Comparison of ENCODE assay signal across 15 mouse cellular contexts in the genomic region with DNA sequence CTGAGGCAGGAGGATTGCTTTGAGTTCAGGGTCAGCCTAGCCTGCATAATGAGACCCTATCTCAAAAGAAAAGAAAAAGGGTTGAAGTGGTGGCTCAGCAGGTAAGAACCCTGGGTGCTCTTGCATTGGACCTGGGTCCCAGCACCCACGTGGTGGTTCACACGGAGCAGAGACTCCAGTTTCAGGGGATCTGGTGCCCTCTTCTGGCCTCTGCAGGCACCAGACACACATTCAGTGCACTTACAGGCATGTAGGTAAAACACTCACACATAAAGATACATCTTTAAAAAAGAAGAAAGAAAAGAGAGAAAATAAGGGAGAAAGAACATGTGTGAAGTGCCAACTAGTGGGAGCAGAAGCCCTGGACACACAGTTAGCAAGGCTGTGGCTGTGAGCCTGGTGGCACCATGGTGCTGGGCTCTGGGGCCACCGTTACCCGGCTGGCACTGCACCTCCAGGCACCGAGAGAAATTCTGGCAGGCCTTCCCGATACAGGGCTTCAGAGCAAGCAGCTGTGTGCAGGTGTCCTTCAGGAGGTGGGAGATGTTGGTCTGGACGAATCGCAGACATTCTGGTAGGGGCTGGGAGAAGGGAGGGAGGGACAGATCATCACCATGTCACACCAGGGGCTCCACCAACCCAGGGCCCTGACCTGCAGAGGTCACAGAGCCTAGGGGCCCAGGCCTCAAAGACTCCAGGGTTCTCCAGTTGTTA. TPM values are rescaled to one million over a fixed set of nuclear protein-coding genes. Genes with fewer than 3 reads are reported as not detected.
DNase-seq lines count a peak whose midpoint lies in the region; ATAC-seq and TF ChIP-seq lines count a peak whose summit lies in the region.
"Had no signal": no experiment of that assay in that cellular context is flagged by ENCODE, and none has a peak within 500 bp of the region (broad histone marks: within the 10 kb centered on the region; RNA-seq: fewer than 3 reads in every experiment).

No protein-coding gene starts in this region.

- H3K4me3 ChIP-seq in kidney, adult 2 months (ENCODE audit: insufficient read depth, low read depth, low read length) = no peak overlapping the region
- no peak overlapping the region for H3K4me3 ChIP-seq in kidney, embryonic 15.5 days (replicated peaks)
- no peak overlapping the region for H3K4me3 ChIP-seq in forebrain, embryonic 13.5 days
- H3K4me3 ChIP-seq: lung, embryonic 15.5 days; midbrain, embryonic 12.5 days; neural tube, embryonic 12.5 days had no signal

- peak; percentile 33 for DNase-seq in cerebellum, adult 11-12 months
- DNase-seq in cerebellum, postnatal 14 days = no peak
- DNase-seq in kidney, adult 2 months = no peak
- peak; percentile 23 for DNase-seq in thymus, postnatal 25 days
- DNase-seq in thymus, postnatal 10 days (ENCODE audit: low spot score in 2 of 2) = no peak
- DNase-seq in right cerebral cortex, adult 2 months (ENCODE audit: low spot score in 2 of 2) = no peak
- DNase-seq: adrenal gland, adult 8-10 months; kidney, adult 8-10 months; layer of hippocampus, adult 9-11 months had no signal

- 86% methylated on average over 8 of the region's 8 CpGs for WGBS in kidney, adult 2 months
- WGBS in kidney, embryonic 15.5 days = 81% methylated on average over 8 of the region's 8 CpGs
- WGBS in forebrain, embryonic 13.5 days = 77% methylated on average over 8 of the region's 8 CpGs

- peak; percentile 33; the same call in 1 of the 2 replicates for TF ChIP-seq CTCF in kidney, adult 2 months (conservative IDR thresholded peaks at IDR 0.05; ENCODE audit: insufficient read depth, insufficient read length, low read depth, low read length)

- no peak overlapping the region for H3K4me2 ChIP-seq in kidney, embryonic 15.5 days
- no peak overlapping the region for H3K4me2 ChIP-seq in forebrain, embryonic 13.5 days
- H3K4me2 ChIP-seq: midbrain, embryonic 12.5 days had no signal

- H3K27me3 ChIP-seq in kidney, adult 2 months (replicated peaks; ENCODE audit: control insufficient read depth, insufficient read depth, low read length) = no peaks in the 10 kb centered on the region
- H3K27me3 ChIP-seq in kidney, embryonic 15.5 days = 0 out of 2 replicates have a peak, but pooled peaks cover 4% of the 10 kb centered on the region
- H3K27me3 ChIP-seq in forebrain, embryonic 13.5 days = peaks cover 23% of the 10 kb centered on the region
- H3K27me3 ChIP-seq: lung, embryonic 15.5 days; Patski had no signal

- no peaks in the 10 kb centered on the region for H3K9me3 ChIP-seq in kidney, embryonic 15.5 days (replicated peaks)
- H3K9me3 ChIP-seq in forebrain, embryonic 13.5 days (replicated peaks) = no peaks in the 10 kb centered on the region
- H3K9me3 ChIP-seq: lung, embryonic 15.5 days; neural tube, embryonic 12.5 days had no signal

- no peak for TF ChIP-seq POLR2A in kidney, adult 2 months (IDR thresholded peaks at IDR 0.05; ENCODE audit: low read depth, low read length)

- peaks cover 5% of the 10 kb centered on the region; the same call in 1 of the 2 replicates for H3K4me1 ChIP-seq in kidney, adult 2 months (ENCODE audit: control insufficient read depth, insufficient read depth, low read length)
- H3K4me1 ChIP-seq in kidney, embryonic 15.5 days = peaks cover 25% of the 10 kb centered on the region
- H3K4me1 ChIP-seq in forebrain, embryonic 13.5 days = peaks cover 14% of the 10 kb centered on the region

- ATAC-seq in kidney, embryonic 15.5 days (replicated peaks; ENCODE audit: low FRiP score) = no peak
- ATAC-seq in forebrain, embryonic 13.5 days = no peak
- ATAC-seq: Patski had no signal

- no peaks in the 10 kb centered on the region for H3K36me3 ChIP-seq in kidney, adult 2 months (ENCODE audit: control insufficient read depth, insufficient read depth, low read length)
- H3K36me3 ChIP-seq in kidney, embryonic 15.5 days = no peaks in the 10 kb centered on the region
- no peaks in the 10 kb centered on the region for H3K36me3 ChIP-seq in forebrain, embryonic 13.5 days (ENCODE audit: poor library complexity, severe bottlenecking)
- H3K36me3 ChIP-seq: lung, embryonic 15.5 days; midbrain, embryonic 12.5 days; neural tube, embryonic 12.5 days had no signal

- no peak overlapping the region for H3K27ac ChIP-seq in kidney, adult 2 months (ENCODE audit: insufficient read depth, low read depth, low read length)
- no peak overlapping the region for H3K27ac ChIP-seq in kidney, embryonic 15.5 days
- no peak overlapping the region for H3K27ac ChIP-seq in forebrain, embryonic 13.5 days
- H3K27ac ChIP-seq: lung, embryonic 15.5 days; midbrain, embryonic 12.5 days; neural tube, embryonic 12.5 days had no signal

- no peak overlapping the region for H3K9ac ChIP-seq in kidney, embryonic 15.5 days
- no peak overlapping the region for H3K9ac ChIP-seq in forebrain, embryonic 13.5 days
- H3K9ac ChIP-seq: lung, embryonic 15.5 days; midbrain, embryonic 12.5 days; neural tube, embryonic 12.5 days had no signal

RNA-seq across cellular contexts. Expression of a gene that starts 2.4 kb away (rescaled TPM):
- 5.6 TPM in 2 replicates for polyA plus RNA-seq in kidney, adult 2 months (2012; rRNA removed)
- 0.44 TPM in 1 of 2 replicates, not detected in the other for polyA plus RNA-seq in kidney, embryonic 15.5 days (2015; fragmentation: Nextera tagmentation; extraction: Ambion mirVana)
- polyA plus RNA-seq in forebrain, embryonic 13.5 days (2015; fragmentation: Nextera tagmentation; extraction: Ambion mirVana) = 0.13 and 0.31 TPM in 2 replicates
- polyA plus RNA-seq: neural tube, embryonic 12.5 days; Patski had no signal

RNA-seq across cellular contexts. Expression of a gene that starts 2.6 kb away (rescaled TPM):
- polyA plus RNA-seq in kidney, adult 2 months (2012; rRNA removed) = 36.8 and 37.7 TPM in 2 replicates
- polyA plus RNA-seq in kidney, embryonic 15.5 days (2015; fragmentation: Nextera tagmentation; extraction: Ambion mirVana) = 1.9 and 7.5 TPM in 2 replicates
- polyA plus RNA-seq in forebrain, embryonic 13.5 days (2015; fragmentation: Nextera tagmentation; extraction: Ambion mirVana) = 0.79 and 0.92 TPM in 2 replicates

RNA-seq across cellular contexts. Expression of a gene that starts 5.0 kb away (rescaled TPM):
- 1,329 and 1,360 TPM in 2 replicates for polyA plus RNA-seq in kidney, adult 2 months (2012; rRNA removed)
- 1,248 and 1,360 TPM in 2 replicates for polyA plus RNA-seq in kidney, embryonic 15.5 days (2015; fragmentation: Nextera tagmentation; extraction: Ambion mirVana)
- 998 and 1,188 TPM in 2 replicates for polyA plus RNA-seq in forebrain, embryonic 13.5 days (2015; fragmentation: Nextera tagmentation; extraction: Ambion mirVana)

RNA-seq across cellular contexts. Expression of a gene that starts 9.4 kb away (rescaled TPM):
- 176 and 310 TPM in 2 replicates for polyA plus RNA-seq in kidney, adult 2 months (2012; rRNA removed)
- 1,536 and 1,655 TPM in 2 replicates for polyA plus RNA-seq in kidney, embryonic 15.5 days (2015; fragmentation: Nextera tagmentation; extraction: Ambion mirVana)
- polyA plus RNA-seq in forebrain, embryonic 13.5 days (2015; fragmentation: Nextera tagmentation; extraction: Ambion mirVana) = 1,342 and 1,406 TPM in 2 replicates

RNA-seq across cellular contexts. Expression of a gene that starts 20.5 kb away (rescaled TPM):
- 80.3 and 84.9 TPM in 2 replicates for polyA plus RNA-seq in kidney, adult 2 months (2012; rRNA removed)
- polyA plus RNA-seq in kidney, embryonic 15.5 days (2015; fragmentation: Nextera tagmentation; extraction: Ambion mirVana) = 107 and 108 TPM in 2 replicates
- 97.5 TPM in 2 replicates for polyA plus RNA-seq in forebrain, embryonic 13.5 days (2015; fragmentation: Nextera tagmentation; extraction: Ambion mirVana)

Comparison
In these comparisons a context has a peak if more than half of its experiments do, and no peak if none do; other contexts are left out.
1. DNase-seq: peak in cerebellum, adult 11-12 months (single experiment) and thymus, postnatal 25 days (single experiment); none in cerebellum, postnatal 14 days (0 of 2), kidney, adult 2 months (single experiment), thymus, postnatal 10 days (0 of 2) and right cerebral cortex, adult 2 months (0 of 2).